Mouse (Mus musculus): ENCODE data around the gene Uck1.
"Not testable (repeated sequence)": the region's sequence is repeated elsewhere in the genome, so short reads cannot be mapped to it uniquely, and the experiment has no call there.

Uck1 gene

DNA sequence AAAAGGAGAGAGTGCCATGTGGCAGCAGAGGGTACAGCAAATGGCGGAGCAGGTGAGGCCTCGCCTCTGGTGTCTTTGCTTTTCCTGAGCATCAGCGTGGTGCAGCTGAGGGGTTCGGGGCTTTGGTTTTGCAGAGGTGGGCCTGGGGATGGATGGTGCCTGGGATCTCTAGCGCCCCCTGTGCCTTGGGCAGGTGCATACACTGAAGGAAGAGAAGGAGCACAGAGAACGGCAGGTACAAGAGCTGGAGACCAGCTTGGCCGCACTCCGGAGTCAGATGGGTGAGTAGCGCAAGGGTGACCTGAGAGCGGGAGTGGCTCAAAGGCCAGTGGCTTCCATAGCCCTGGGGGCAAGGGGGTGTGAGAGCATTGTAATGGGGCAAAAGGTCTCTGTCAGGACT lies 43.0 kb upstream of the Uck1 start:
- H3K4me1 ChIP-seq (replicated peaks; ENCODE audit: low read depth, low read length): peaks cover 64% of the 10 kb centered on the region
- H3K9me3 ChIP-seq (ENCODE audit: low read length): no peaks in the 10 kb centered on the region
- H3K36me3 ChIP-seq (ENCODE audit: insufficient read depth, low read length): peaks cover 100% of the 10 kb centered on the region
- H3K27me3 ChIP-seq (ENCODE audit: insufficient read depth, low read length): no peaks in the 10 kb centered on the region
- H3K4me3 ChIP-seq (replicated peaks; ENCODE audit: low read length): no peak overlapping the region
- TF ChIP-seq POU5F1 (IDR thresholded peaks at IDR 0.05; ENCODE audit: borderline replicate concordance, low read length) (no peak), CTCF (conservative IDR thresholded peaks at IDR 0.05; ENCODE audit: low read length) (peak; percentile 37)

DNA sequence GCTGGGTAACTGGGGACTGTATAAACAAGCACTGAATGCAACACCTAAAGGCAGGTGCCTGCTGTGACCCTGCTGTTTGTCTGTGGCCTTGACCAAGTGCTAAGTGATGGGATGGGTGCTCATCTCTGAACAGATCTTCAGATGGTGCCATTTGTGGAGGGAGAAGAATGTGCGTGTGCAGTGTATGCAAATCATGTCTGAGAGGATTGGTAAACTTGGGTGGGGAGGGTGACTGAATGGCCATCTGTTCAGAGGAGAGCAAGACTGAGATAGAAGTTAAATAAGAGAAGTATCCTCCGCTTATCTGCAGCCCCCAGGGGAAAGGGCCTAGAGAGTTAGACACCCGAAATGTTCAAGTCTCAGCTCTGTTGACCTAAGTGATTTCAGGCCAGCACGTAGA lies 39.5 kb upstream of the Uck1 start:
- peaks cover 34% of the 10 kb centered on the region for H3K4me1 ChIP-seq (replicated peaks; ENCODE audit: low read depth, low read length)
- H3K9me3 ChIP-seq (ENCODE audit: low read length): no peaks in the 10 kb centered on the region
- no peak for TF ChIP-seq POU5F1 (IDR thresholded peaks at IDR 0.05; ENCODE audit: borderline replicate concordance, low read length)
- TF ChIP-seq NANOG (IDR thresholded peaks at IDR 0.05; ENCODE audit: borderline replicate concordance, low read length): no peak
- TF ChIP-seq CTCF (conservative IDR thresholded peaks at IDR 0.05; ENCODE audit: low read length): no peak
- H3K4me3 ChIP-seq (replicated peaks; ENCODE audit: low read length): no peak overlapping the region
- H3K27me3 ChIP-seq (ENCODE audit: insufficient read depth, low read length): no peaks in the 10 kb centered on the region
- H3K36me3 ChIP-seq (ENCODE audit: insufficient read depth, low read length): peaks cover 94% of the 10 kb centered on the region

DNA sequence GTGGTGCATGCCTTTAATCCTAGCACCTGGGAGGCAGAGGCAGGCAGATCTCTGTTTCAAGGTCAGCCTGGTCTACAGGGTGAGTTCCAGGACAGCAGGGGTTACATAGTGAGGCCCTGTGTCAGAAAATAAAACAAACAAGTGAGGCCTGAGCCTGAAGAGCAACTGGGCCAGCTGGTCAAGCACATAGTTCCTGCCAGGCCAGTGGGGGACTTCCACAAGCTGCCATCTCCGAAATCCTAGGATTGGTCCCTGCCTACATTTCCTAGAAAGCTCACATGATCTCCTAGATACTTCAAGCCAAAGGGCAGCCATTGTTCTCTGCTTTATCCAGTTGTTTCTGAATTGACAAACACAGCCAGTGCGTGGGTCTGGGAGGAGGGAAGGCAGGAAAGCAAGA lies 35.9 kb upstream of the Uck1 start:
- Histone ChIP-seq H3K4me1 (replicated peaks; ENCODE audit: low read depth, low read length) (peaks cover 15% of the 10 kb centered on the region), H3K36me3 (ENCODE audit: insufficient read depth, low read length) (peaks cover 88% of the 10 kb centered on the region)
- not testable (repeated sequence) for H3K27me3 ChIP-seq (ENCODE audit: insufficient read depth, low read length); H3K9me3 ChIP-seq (ENCODE audit: low read length); H3K4me3 ChIP-seq (replicated peaks; ENCODE audit: low read length)

DNA sequence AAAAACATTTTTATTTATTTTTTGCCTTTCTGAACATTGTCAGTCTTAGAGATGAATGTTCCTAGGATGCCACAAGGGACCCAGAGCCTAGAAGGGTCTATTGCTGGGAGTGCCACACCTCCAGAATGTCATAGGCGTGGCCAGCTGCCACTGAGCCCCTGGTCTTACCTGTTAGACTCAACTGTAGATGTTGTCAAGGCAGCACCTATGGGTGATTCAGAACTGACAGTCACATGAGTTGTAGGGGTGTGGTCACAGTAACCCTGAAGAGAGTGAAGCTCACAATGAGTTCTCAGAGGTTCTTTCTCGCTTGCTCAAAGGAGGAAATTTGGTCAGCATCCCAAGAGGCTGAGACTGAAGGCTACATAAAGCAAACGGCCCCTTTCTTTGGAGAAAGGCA lies 35.3 kb upstream of the Uck1 start:
- no peak for TF ChIP-seq NANOG (IDR thresholded peaks at IDR 0.05; ENCODE audit: borderline replicate concordance, low read length)
- no peak for TF ChIP-seq POU5F1 (IDR thresholded peaks at IDR 0.05; ENCODE audit: borderline replicate concordance, low read length)
- TF ChIP-seq CTCF (conservative IDR thresholded peaks at IDR 0.05; ENCODE audit: low read length): no peak
- H3K4me3 ChIP-seq (replicated peaks; ENCODE audit: low read length): no peak overlapping the region
- no peaks in the 10 kb centered on the region for H3K27me3 ChIP-seq (ENCODE audit: insufficient read depth, low read length)
- peaks cover 15% of the 10 kb centered on the region for H3K4me1 ChIP-seq (replicated peaks; ENCODE audit: low read depth, low read length)
- H3K9me3 ChIP-seq (ENCODE audit: low read length): no peaks in the 10 kb centered on the region
- peaks cover 87% of the 10 kb centered on the region for H3K36me3 ChIP-seq (ENCODE audit: insufficient read depth, low read length)

DNA sequence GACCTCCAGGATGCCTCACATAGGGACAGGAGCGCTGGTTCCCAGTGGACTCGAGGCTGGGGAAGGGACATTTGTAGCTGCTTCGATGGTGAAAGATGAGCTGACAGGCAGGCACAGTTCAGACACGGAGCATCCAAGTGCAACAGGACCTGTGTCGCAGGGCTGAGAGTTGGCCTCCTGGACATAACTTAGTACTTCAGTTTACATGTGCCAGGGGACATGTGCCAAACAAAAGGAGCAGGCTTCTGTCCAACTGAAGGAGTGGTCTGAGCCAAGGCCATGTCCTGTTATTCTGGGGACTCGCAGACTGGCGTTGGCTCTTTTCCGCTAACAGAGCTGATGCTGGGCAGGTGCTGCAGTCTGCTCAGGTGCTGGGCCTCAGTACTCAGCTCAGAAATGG lies 34.4 kb upstream of the Uck1 start:
- H3K36me3 ChIP-seq (ENCODE audit: insufficient read depth, low read length): peaks cover 79% of the 10 kb centered on the region
- TF ChIP-seq NANOG (IDR thresholded peaks at IDR 0.05; ENCODE audit: borderline replicate concordance, low read length) (no peak), POU5F1 (IDR thresholded peaks at IDR 0.05; ENCODE audit: borderline replicate concordance, low read length) (no peak), CTCF (conservative IDR thresholded peaks at IDR 0.05; ENCODE audit: low read length) (no peak)
- H3K27me3 ChIP-seq (ENCODE audit: insufficient read depth, low read length): no peaks in the 10 kb centered on the region
- H3K4me1 ChIP-seq (replicated peaks; ENCODE audit: low read depth, low read length): peaks cover 14% of the 10 kb centered on the region
- no peak overlapping the region for H3K4me3 ChIP-seq (replicated peaks; ENCODE audit: low read length)
- H3K9me3 ChIP-seq (ENCODE audit: low read length): no peaks in the 10 kb centered on the region

DNA sequence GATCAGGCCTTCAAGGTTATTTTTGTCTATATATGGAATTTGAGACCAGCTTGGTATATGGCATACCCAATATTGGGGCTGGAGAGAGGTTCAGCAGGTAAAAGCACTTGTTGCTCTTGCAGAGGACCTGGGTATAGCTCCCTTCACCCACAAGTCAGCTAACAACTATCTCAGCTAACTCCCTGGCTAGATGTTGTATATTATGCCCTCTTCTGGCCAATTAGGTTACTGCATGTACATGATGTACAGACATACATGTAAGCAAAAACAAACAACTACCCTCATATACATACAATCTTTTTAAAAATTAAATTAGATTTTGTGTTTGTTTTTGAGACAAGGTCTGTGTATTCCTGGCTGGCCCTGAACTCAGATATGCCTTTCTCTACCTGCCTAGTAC lies 29.6 kb upstream of the Uck1 start:
- H3K9me3 ChIP-seq (ENCODE audit: low read length): no peaks in the 10 kb centered on the region
- H3K36me3 ChIP-seq (ENCODE audit: insufficient read depth, low read length): peaks cover 59% of the 10 kb centered on the region
- peaks cover 29% of the 10 kb centered on the region for H3K4me1 ChIP-seq (replicated peaks; ENCODE audit: low read depth, low read length)
- H3K4me3 ChIP-seq (replicated peaks; ENCODE audit: low read length): 0 out of 2 replicates have a peak overlapping the region, but pooled peaks have one; percentile 92
- H3K27me3 ChIP-seq (ENCODE audit: insufficient read depth, low read length): no peaks in the 10 kb centered on the region
- TF ChIP-seq CTCF (conservative IDR thresholded peaks at IDR 0.05; ENCODE audit: low read length) (peak; percentile 64), NANOG (IDR thresholded peaks at IDR 0.05; ENCODE audit: borderline replicate concordance, low read length) (no peak)

DNA sequence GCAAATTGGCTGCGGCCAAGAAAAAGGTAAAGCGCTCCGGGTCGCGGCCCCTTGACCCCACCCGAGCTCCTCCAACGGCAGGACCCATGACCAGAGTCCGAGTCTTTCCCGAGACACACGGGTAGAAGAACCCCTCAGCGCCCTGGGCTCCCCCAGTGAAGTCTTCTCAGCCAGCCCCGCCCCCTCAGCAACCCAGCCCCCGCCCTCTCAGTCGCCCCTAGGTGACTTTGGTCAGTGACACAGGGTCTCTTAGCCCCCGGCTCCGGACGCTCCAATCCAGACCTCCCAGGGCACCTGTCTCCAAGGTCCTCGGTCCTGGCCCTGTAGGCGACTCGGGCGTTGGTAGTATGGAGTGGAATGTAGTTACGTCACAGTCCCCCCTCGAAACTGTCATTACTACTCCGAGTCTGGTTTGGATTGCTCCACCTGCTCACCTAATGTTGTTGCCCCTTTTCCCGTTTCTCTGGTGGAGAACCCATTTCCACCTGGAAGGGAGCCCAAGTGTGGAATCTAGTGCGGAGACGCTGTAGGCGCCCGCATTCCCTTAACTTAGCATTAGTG lies 28.5 kb upstream of the Uck1 start:
- peaks cover 59% of the 10 kb centered on the region for H3K36me3 ChIP-seq (ENCODE audit: insufficient read depth, low read length)
- H3K27me3 ChIP-seq (ENCODE audit: insufficient read depth, low read length): no peaks in the 10 kb centered on the region
- peak overlapping the region; percentile 92 for H3K4me3 ChIP-seq (replicated peaks; ENCODE audit: low read length)
- no peak for TF ChIP-seq POU5F1 (IDR thresholded peaks at IDR 0.05; ENCODE audit: borderline replicate concordance, low read length)
- TF ChIP-seq CTCF (conservative IDR thresholded peaks at IDR 0.05; ENCODE audit: low read length): no peak
- TF ChIP-seq NANOG (IDR thresholded peaks at IDR 0.05; ENCODE audit: borderline replicate concordance, low read length): no peak
- no peaks in the 10 kb centered on the region for H3K9me3 ChIP-seq (ENCODE audit: low read length)
- peaks cover 30% of the 10 kb centered on the region for H3K4me1 ChIP-seq (replicated peaks; ENCODE audit: low read depth, low read length)

DNA sequence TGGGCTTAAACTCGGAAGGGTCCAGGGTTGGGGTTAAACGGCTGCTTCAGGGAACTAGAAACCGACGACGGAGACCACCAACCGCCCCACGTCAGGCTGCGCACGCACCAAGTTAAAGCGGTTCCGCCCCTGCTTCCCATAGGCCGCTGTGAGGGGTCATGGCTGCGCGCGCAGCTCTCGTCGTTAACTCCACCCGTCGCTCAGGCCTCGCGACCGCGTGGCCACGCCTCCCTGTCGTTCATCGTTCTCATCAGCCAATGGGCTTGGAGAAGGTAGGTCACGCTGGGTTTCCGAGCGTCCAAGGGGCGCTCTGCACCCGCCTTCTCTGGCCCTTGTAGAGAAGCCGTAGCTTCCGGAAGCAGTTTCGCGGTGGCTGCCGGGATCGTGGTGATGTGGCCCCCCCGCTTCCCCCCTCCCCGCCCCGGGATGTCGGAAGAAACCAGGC lies 28.0 kb upstream of the Uck1 start, which contains the start of gene Swi5:
TSS of gene Swi5 (minus strand) at position 153 of the 445 bp plus-strand sequence.
- no peak for TF ChIP-seq POU5F1 (IDR thresholded peaks at IDR 0.05; ENCODE audit: borderline replicate concordance, low read length)
- TF ChIP-seq CTCF (conservative IDR thresholded peaks at IDR 0.05; ENCODE audit: low read length): no peak
- no peak for TF ChIP-seq NANOG (IDR thresholded peaks at IDR 0.05; ENCODE audit: borderline replicate concordance, low read length)
- H3K4me3 ChIP-seq (replicated peaks; ENCODE audit: low read length): peak within 1 kb of the TSS; percentile 92
- peaks cover 60% of the 10 kb centered on the region for H3K36me3 ChIP-seq (ENCODE audit: insufficient read depth, low read length)
- no peaks in the 10 kb centered on the region for H3K9me3 ChIP-seq (ENCODE audit: low read length)
- peaks cover 30% of the 10 kb centered on the region for H3K4me1 ChIP-seq (replicated peaks; ENCODE audit: low read depth, low read length)
- H3K27me3 ChIP-seq (ENCODE audit: insufficient read depth, low read length): no peaks in the 10 kb centered on the region

DNA sequence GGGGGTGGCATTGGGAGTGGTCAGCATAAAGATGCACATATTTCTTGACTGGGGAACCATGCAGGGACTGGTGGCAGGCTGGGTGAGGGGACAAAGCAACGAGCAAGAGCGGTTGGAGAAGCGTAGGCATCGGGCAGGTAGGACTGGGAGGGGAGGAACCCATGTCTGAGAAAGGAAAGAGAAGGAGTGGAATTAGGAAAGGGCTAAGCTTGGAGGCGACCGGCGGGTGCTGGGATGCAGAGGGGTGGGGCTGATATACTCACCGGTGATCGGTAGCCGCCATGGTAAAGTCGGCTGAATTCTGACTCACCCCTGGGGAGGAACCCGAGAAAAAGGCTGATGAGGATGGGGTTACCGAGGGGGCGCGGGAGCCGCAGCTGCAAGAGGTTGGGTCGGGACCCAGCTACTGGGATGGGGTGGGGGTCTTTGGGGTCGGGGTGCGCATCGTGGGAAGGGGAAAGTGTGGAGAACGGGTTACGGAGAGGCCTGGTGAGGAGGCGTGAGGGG lies 27.4 kb upstream of the Uck1 start, which contains the start of gene Golga2:
TSS of gene Golga2 (plus strand) at position 51 of the 507 bp plus-strand sequence.
- Histone ChIP-seq H3K9me3 (ENCODE audit: low read length) (no peaks in the 10 kb centered on the region), H3K4me1 (replicated peaks; ENCODE audit: low read depth, low read length) (peaks cover 36% of the 10 kb centered on the region), H3K4me3 (replicated peaks; ENCODE audit: low read length) (peak within 1 kb of the TSS; percentile 92), H3K27me3 (ENCODE audit: insufficient read depth, low read length) (no peaks in the 10 kb centered on the region), H3K36me3 (ENCODE audit: insufficient read depth, low read length) (peaks cover 60% of the 10 kb centered on the region)
- TF ChIP-seq NANOG (IDR thresholded peaks at IDR 0.05; ENCODE audit: borderline replicate concordance, low read length): no peak
- TF ChIP-seq POU5F1 (IDR thresholded peaks at IDR 0.05; ENCODE audit: borderline replicate concordance, low read length): no peak
- TF ChIP-seq CTCF (conservative IDR thresholded peaks at IDR 0.05; ENCODE audit: low read length): no peak
